Mouse (Mus musculus) CH12.LX (cell line): ENCODE measurements around the gene 1110065P20Rik.

Experiments
- CTCF ChIP-seq, 2 experiments: IDR thresholded peaks in 1 of 2; conservative IDR thresholded peaks in 1 of 2; 2 replicates each; pipeline ENCODE4 v1.5.1; 2011 to 2012; ENCODE audit warnings: low read depth in 2 of 2, low read length in 2 of 2, improper control_type of control experiment in 1 of 2, inconsistent platforms in 1 of 2, mild to moderate bottlenecking in 1 of 2, moderate library complexity in 1 of 2
- ELF1 ChIP-seq: IDR thresholded peaks from 2 replicates; pipeline ENCODE4 v1.6.1; 2014; ENCODE audit warnings: low read depth, mild to moderate bottlenecking, inconsistent platforms, low read length, improper control_type of control experiment
- GABPA ChIP-seq: IDR thresholded peaks from 2 replicates; pipeline ENCODE4 v1.6.1; 2012; ENCODE audit warnings: low read depth, low read length, improper control_type of control experiment, inconsistent platforms; ENCODE audit not compliant: insufficient replicate concordance
- MAFK ChIP-seq: IDR thresholded peaks from 2 replicates; pipeline ENCODE4 v1.6.1; 2011; ENCODE audit warnings: low read length, improper control_type of control experiment; ENCODE audit not compliant: insufficient replicate concordance
- NRF1 ChIP-seq: IDR thresholded peaks from 2 replicates; pipeline ENCODE4 v1.6.1; 2014; ENCODE audit warnings: low read depth, mild to moderate bottlenecking, inconsistent platforms, low read length, improper control_type of control experiment, moderate library complexity
- POLR2A ChIP-seq: IDR thresholded peaks from 2 replicates; pipeline ENCODE4 v1.6.1; 2011; ENCODE audit warnings: low read depth, mild to moderate bottlenecking, improper control_type of control experiment, low read length
- SIN3A ChIP-seq: IDR thresholded peaks from 2 replicates; pipeline ENCODE4 v1.6.1; 2012; ENCODE audit warnings: low read length, improper control_type of control experiment, inconsistent platforms
- SMC3 ChIP-seq: IDR thresholded peaks from 2 replicates; pipeline ENCODE4 v1.6.1; 2011; ENCODE audit warnings: low read depth, low read length, improper control_type of control experiment
- USF1 ChIP-seq: IDR thresholded peaks from 2 replicates; pipeline ENCODE4 v1.6.1; 2014; ENCODE audit warnings: low read depth, mild to moderate bottlenecking, inconsistent platforms, low read length, improper control_type of control experiment

- TF ChIP-seq CTCF (conservative IDR thresholded peaks at IDR 0.05 in 1 of 2, IDR thresholded peaks at IDR 0.05 in 1 of 2; ENCODE audit: low read depth in 2 of 2, low read length in 2 of 2) (no peak), ELF1 (no peak), USF1 (no peak), NRF1 (no peak), MAFK (no peak), SMC3 (no peak), POLR2A (no peak), SIN3A (no peak), GABPA (no peak)
Measured at GRCm38 (mm10) chr4:124856294-124856693, 5.3 kb upstream of the 1110065P20Rik start.
